Mouse (Mus musculus): ENCODE results near the gene Gpr4.

Gene Gpr4

GRCm38 (mm10) chr7:19227883-19228792 is 15.8 kb downstream of the Gpr4 start, which contains the start of gene Opa3:
Gene Opa3, plus strand, starts transcription at chr7:19228334.
- in situ Hi-C loops (cut with MboI, MseI): loop anchor here (5.0 kb wide), 1 partner anchor 46 kb away; no protein-coding TSS in a partner anchor

GRCm38 (mm10) chr7:19228793-19229148 is 16.4 kb downstream of the Gpr4 start:
- in situ Hi-C loops (cut with MboI, MseI): loop anchor here (5.0 kb wide), 1 partner anchor 46 kb away; no protein-coding TSS in a partner anchor

- in situ Hi-C loops (cut with MboI, MseI): loop anchor here (5.0 kb wide), 1 partner anchor 47 kb away; no protein-coding TSS in a partner anchor
These were observed 17.1 kb downstream of the Gpr4 start for GRCm38 (mm10) chr7:19229404-19229803.

DNA sequence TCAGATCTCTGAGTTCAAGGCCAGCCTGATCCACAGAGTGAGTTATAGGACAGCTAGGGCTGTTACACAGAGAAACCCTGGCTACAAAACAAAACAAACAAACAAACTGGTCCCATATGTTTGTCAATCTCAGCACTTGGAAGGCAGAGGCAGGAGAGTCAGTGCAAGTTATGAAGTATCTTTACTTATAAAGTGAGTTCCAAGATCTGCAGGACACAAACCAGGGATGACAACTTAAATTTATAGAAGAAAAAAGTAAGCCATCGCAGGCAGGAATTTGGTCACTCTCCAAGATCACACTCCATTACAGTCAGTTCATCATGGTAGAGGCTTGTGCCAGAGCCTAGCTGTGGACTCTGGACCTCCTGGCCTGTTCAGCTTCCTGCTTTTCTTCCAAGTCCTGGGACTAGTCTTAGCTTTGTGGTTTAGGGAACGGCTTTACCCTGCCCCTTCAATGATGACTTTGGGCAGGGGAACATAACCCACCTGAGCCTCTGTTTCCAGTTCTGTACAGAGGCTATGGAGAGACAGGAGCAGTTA is 17.8 kb downstream of the Gpr4 start:
- in situ Hi-C loops (cut with MboI, MseI): loop anchor here (5.0 kb wide), 1 partner anchor 52 kb away; the partner anchor contains the start of genes Ppm1n and Rtn2

- in situ Hi-C loops (cut with MboI, MseI): loop anchor here (5.0 kb wide), 1 partner anchor 51 kb away; the partner anchor contains the start of genes Ppm1n and Rtn2
These were observed 18.6 kb downstream of the Gpr4 start for GRCm38 (mm10) chr7:19230899-19231298.

GRCm38 (mm10) chr7:19231849-19232248 is 19.5 kb downstream of the Gpr4 start:
- in situ Hi-C loops (cut with MboI, MseI): loop anchor here (5.0 kb wide), 1 partner anchor 50 kb away; the partner anchor contains the start of genes Ppm1n and Rtn2

DNA sequence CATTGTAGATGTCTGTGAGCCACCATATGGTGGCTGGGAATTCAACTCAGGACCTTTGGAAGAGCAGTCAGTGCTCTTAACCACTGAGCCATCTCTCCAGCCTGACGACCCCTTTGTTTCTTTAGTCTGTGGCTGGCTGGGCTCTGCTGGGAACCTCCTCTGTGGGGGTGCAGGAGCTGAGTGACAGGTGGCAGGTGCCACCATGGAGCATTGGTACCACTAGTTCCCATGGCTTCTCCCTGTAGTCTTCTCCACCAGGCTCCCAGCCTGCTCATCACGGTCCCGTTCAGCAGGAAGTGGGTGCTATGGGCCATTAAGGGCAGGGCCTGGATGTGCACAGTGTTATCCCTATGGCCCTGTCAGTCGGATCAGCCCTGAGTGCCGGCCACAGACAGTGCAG is 22.3 kb downstream of the Gpr4 start:
- in situ Hi-C loops (cut with MboI, MseI): loop anchor here (5.0 kb wide), 1 partner anchor 48 kb away; the partner anchor contains the start of genes Ppm1n and Rtn2

- in situ Hi-C loops (cut with MboI, MseI): no loop called here
These were observed 22.8 kb downstream of the Gpr4 start for GRCm38 (mm10) chr7:19235092-19235671.

GRCm38 (mm10) chr7:19236411-19236810 is 24.1 kb downstream of the Gpr4 start:
- in situ Hi-C loops (cut with MboI, MseI): no loop called here

- in situ Hi-C loops (cut with MboI, MseI): no loop called here
These were observed 26.0 kb downstream of the Gpr4 start for GRCm38 (mm10) chr7:19238344-19238743.

DNA sequence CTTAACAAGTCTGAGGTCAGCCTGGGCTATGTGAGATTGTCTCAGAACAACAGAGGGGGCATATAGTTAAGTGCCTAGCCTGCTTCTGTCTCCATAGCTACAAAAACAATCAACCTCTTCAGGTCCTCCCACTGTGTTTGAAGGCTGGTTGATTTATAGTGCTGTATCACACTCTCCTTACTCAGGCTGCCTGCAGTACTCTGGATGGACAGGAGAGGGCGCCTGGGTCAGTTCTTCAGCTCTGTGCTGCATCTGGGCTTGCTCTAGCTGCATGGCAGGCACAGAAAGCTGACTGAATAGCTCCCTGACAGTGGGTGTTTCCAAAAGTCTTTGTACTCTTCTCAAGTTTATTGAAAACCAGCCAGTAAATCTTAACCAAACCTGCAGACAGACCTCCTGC is 27.1 kb downstream of the Gpr4 start:
- in situ Hi-C loops (cut with MboI, MseI): no loop called here

DNA sequence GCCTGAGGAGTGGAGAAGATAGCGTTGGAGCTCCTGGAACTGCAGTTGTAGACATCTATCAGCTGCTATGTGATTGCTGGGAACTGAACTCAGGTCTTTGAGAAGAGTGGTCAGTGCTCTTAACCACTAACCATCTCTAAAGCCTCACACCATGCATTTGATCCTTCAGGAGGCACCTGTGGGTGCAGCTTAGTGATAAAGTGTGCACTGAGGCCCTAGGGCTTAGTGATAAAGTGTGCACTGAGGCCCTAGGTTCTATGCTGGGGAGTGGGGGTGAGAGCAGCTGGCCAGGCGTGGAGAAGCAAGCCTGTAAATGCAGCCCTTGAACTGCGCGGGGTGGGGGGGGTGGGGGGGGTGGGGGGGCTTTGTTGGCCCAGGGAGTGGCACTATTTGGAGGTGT is 27.6 kb downstream of the Gpr4 start:
- in situ Hi-C loops (cut with MboI, MseI): no loop called here

DNA sequence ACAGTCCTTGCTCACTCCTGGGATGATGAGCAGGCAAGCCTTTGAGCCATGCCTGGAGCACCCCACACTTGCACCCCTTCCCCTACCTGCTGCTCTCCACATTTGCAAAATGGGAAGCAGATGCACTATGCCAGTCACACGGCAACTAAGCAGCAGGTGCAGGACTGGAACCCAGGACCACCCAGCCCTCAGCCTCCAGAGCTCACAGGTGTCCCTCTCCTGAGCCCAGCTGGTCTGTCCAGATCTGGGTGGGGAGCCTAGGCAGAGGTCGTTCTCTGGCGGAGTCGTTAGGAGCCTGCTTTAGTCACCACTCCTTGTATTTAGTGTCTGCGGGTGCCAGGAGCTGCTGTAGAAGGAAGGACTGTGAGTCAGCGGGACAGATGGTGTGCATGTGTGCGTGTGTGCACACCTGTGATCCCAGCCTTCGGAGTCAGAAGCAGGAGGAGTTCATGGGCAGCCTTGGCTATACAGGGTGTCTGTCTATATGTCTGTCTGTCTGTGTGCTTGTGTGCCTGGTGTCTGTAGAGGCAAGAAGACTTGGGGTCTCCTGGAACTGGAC is 28.6 kb downstream of the Gpr4 start:
- in situ Hi-C loops (cut with MboI, MseI): no loop called here

DNA sequence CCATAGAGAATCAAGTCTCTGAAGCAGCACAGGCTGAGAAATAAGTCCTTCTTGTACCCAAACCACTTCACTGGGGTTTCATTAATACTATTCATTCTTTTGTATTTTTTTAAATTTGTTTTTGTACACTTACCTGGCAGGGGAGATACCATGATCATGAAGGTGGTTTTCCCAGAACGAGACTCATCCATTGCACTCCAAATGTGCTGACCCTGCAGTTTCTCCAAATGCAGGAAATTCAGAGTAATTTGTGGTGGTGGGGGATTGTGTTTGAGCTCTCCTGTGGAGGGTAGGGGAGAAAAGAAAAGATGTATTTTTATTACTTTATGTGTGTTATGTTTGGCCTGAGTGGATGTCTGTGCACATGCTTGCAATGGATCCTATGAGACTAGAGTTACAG is 29.7 kb downstream of the Gpr4 start:
- in situ Hi-C loops (cut with MboI, MseI): no loop called here

DNA sequence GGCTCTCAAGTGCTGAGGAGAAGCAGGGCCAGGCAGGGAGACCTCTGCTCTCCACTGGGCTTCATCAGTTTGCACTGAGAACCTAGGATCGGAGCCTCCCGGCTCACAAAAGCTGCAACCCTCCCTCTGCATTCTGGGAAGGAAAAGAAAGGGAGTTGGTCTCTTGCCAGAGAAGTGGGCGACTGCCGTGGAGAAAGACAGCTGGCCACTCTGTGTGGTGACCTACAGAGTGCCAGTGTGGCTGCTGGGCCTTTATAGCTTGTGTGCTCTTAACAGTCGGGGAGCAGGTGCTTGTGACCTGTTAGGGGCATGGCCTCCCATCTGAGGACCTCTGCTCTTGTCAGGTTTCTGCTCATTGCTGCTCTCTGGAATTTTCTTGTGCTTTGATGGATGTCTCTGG is 31.5 kb downstream of the Gpr4 start:
- in situ Hi-C loops (cut with MboI, MseI): no loop called here

- in situ Hi-C loops (cut with MboI, MseI): no loop called here
These were observed 32.7 kb downstream of the Gpr4 start for GRCm38 (mm10) chr7:19245083-19245482.

GRCm38 (mm10) chr7:19246855-19247254 is 34.5 kb downstream of the Gpr4 start:
- in situ Hi-C loops (cut with MboI, MseI): no loop called here

GRCm38 (mm10) chr7:19247511-19247910 is 35.2 kb downstream of the Gpr4 start:
- in situ Hi-C loops (cut with MboI, MseI): no loop called here

DNA sequence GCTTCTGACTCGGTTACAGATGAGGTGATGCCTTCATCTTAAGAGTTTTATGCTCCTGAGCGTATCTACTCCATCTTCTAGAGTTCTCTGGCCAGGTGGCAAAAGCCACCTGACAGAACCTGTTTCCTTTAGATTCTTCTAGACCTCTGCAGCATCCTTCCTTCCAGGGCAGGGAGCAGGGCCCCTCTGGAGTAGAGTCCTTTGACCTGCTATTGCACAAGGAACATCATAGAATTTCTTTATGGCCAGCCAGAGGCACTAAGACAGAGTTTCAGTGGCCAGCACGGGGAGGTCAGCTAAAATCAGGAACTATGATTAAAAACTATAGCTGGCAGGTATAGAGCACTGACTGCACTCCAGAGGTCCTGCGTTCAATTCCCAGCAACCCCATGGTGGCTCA is 39.7 kb downstream of the Gpr4 start:
- in situ Hi-C loops (cut with MboI, MseI): no loop called here

DNA sequence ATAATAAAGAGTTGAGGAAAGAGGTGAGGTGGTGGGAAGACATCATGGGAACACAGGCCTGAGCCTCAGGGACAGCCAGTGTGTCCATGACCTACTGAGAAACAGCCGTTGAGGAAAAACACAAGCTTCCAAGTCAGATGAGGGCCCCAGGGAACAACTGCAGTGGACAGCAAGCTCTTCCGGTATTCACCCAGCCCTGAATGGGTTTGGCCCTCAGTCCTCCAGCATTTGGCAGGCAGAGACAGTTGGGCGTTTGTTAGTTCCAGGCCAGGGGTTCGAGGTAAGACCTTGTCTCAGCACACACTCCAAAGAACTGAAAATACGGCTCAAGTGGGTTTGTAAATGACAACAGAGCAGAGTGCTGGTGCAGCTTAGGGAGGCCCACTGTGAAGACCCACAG is 41.1 kb downstream of the Gpr4 start:
- in situ Hi-C loops (cut with MboI, MseI): no loop called here

DNA sequence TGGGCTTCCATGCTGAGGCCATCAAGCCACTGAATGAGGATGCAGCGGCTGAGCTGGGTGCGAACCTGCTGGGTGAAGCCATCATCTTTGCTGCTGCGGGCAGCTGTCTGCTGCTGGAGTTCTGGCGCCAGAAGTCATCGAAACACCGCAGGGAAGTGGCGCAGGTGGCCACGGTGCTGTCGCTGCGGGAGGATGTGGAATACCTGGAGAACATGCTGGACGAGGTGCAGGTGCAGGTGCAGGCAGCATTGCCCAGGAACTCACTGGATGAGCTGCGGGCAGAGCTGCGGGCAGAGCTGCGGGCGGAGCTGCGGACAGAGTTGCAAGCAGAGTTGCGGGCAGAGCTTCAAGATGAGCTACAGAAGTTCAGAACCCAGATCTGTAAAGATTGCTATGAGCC is 43.1 kb downstream of the Gpr4 start:
- in situ Hi-C loops (cut with MboI, MseI): no loop called here

- in situ Hi-C loops (cut with MboI, MseI): no loop called here
These were observed 44.2 kb downstream of the Gpr4 start for GRCm38 (mm10) chr7:19256567-19256966.
